Mouse (Mus musculus): Measurements from ENCODE around the gene Slc35e3.
"Not testable (repeated sequence)": the region's sequence is repeated elsewhere in the genome, so short reads cannot be mapped to it uniquely, and the experiment has no call there.

The Slc35e3 gene

GRCm38 (mm10) chr10:117731244-117732101 is 14.7 kb downstream of the Slc35e3 start:
- no peak for DNase-seq

DNA sequence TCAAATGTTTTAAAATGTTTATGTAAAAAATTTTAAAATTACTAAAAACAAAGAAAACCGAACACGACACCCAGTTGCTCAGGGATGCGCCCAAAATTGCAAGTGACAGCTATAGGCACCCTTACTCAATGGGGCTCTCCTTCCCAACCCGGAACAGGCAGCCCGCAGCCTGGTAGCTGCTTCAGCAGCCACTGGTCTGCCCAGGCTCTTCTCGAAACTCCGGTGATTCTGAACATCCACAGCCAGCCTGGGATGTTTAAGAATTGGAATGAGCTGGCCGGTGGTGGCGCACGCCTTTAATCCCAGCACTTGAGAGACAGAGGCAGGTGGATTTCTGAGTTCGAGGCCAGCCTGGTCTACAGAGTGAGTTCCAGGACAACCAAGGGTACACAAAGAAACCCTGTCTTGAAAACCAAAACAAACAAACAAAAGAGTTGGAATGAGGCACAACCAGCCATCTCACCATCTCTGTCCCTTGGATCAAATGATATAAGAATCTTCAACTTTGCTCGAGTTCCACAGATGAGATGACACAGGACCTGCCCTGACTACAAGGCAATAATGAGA is 15.4 kb downstream of the Slc35e3 start:
- DNase-seq = no peak

DNA sequence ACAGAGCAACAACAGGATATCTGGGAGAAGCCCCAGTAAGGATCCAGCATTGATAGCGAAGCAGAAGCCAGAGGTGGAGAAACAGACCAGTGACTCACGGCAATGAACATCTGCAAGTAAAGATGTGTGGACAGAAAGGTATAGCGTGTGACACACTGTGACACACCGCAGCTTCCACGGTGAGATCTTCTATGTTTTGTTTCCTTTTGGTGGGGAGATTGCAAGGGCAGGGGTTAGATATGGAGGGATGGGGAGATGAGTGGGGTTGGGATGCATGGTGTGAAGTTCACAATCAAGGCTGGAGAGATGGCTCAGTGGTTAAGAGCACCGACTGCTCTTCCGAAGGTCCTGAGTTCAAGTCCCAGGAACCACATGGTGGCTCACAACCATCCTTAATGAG is 16.0 kb downstream of the Slc35e3 start:
- DNase-seq = no peak

DNA sequence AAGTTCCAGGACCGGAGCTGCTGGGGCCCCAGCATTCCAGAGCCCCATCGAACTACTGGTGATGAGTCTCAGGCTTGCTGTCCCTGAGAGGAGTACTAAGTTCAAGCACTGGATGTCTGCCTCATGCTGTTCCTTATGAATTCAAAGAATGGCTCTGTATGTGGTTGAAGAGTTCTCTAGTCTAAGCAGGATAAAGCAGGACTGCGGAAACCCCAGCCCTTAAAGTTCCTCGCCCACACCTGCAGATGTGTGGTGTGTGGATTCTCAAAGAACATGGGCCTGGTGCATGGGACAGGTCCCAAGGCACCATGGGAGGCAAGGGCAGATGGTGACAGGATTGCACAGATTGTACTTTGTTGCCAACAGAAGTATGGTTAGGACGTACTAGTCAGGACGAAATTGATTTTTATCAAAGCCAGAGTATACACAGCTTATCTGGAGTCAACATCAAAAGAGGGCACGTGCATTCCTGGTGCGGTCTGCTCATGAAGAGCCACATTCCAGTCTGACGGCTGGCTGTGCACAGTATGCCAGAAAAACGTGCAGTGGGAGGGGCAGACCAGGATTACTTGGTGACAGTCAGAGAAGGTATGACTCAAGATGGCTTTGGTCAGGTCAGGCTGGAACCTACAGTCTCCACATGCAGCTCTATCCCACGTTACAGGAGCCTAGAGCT is 16.9 kb downstream of the Slc35e3 start:
- no peak for DNase-seq

DNA sequence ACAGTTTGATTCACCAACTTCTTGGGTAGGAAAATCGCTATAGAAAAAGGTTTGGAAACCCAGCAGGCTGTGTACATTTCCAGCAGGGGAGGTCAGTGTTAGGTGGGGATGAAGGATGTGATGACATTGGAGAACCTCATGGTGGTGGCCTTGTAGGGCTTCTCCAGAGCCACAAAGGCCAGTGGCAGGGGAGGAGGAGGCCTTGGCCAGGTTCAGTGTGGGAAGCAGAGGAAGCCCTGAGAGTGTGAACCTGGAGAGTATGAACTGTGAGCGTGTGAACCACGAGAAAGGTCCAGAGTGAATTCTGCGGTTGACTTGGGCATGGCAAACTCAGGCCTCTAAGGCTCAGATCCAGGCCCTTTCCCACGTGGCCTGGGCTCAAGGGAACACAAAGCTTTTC is 17.6 kb downstream of the Slc35e3 start:
- no peak for DNase-seq

GRCm38 (mm10) chr10:117727518-117728110 is 18.6 kb downstream of the Slc35e3 start:
- DNase-seq = no peak

DNA sequence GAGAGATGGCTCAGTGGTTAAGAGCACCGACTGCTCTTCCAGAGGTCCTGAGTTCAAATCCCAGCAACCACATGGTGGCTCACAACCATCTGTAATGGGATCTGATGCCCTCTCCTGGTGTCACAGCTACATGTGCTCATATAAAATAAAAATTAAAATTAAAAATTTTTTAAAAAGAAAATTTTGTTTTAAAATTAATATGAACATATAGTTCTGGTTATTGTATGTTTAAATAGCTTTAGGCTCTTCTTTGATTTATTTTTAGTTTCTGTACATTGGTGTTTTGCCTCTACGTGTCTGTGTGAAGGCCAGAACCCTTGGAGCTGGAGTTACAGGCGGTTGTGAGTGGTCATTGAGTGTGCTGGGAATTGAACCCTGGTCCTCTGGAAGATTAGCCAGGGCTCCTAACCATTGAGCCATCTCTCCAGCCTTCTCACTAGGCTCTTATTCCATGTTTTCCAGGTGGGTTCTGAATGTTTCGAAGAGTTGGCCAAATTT is 19.2 kb downstream of the Slc35e3 start:
- no peak for DNase-seq

GRCm38 (mm10) chr10:117726350-117726749 is 19.8 kb downstream of the Slc35e3 start:
- no peak for DNase-seq

- DNase-seq = no peak
These were observed 20.5 kb downstream of the Slc35e3 start for GRCm38 (mm10) chr10:117725671-117726070.

DNA sequence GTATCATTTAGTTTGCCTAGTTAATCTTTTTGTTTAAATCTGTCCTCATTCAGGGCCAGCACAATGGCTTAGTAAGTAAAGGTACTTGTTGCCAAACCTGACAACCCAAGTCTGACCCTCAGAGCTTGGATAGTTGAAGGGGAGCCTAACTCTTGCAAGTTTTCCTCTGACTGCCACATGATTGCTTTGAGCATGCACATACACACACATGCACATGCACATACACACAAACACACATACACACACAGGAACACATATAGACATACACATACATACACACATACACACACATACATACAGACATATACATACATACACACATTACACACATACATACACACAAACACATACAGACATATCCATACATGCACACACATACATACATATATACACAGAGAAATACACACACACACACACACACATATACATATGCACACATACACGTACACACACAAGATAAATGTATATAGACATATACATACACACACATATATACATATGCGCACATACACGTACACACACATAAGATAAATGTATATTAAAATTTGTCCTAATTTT is 21.3 kb downstream of the Slc35e3 start:
- no peak for DNase-seq

GRCm38 (mm10) chr10:117724136-117724718 is 21.9 kb downstream of the Slc35e3 start:
- no peak for DNase-seq

GRCm38 (mm10) chr10:117718161-117719119 is 27.7 kb downstream of the Slc35e3 start:
- no peak for DNase-seq

DNA sequence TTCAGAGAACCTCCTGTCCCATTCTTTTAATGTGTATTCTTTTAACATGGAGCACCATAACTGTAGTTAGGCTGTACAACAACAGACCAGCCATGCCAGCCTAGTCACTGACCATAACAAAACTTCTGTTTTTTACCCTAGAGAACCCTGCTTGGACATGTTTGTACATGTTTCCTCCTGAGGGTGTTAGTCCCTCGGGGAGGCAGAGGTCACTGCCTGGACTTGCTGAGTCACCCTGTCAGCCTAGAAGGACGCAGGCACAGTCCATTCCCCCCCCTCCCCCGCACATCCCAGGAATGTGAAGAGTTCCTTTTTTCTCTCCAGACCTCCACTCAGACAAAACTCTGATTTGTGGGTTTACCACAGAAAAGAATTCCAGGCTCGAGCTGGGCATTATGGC is 28.6 kb downstream of the Slc35e3 start:
- DNase-seq = no peak

- no peak for DNase-seq
These were observed 29.5 kb downstream of the Slc35e3 start for GRCm38 (mm10) chr10:117716686-117717085.

- DNase-seq = not testable (repeated sequence)
These were observed 30.5 kb downstream of the Slc35e3 start for GRCm38 (mm10) chr10:117715654-117716053.

DNA sequence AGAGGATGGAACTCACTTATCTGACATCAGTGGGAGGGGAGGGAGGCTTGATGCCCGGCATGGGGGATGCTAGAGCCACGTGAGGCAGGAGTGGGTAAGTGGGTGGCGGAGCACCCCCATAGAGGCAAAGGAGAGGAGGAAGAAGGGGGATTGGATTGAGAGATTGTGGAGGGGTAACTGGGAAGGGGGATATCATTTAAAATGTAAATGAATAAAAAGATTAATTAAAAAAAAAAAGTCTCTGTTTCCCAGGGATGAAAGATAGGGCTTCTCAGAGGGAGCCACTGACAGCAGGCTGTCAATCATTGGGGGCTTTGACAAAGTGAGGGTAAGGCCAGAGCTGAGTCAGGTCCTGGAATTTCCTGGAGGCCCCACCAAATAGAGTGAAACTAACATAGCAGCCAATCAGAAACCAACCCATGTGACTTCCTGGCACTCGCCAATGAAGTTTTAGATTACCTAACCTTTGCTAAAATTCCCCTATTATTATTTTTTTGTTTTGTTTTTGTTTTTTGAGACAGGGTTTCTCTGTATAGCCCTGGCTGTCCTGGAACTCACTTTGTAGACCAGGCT is 31.2 kb downstream of the Slc35e3 start:
- DNase-seq = no peak

DNA sequence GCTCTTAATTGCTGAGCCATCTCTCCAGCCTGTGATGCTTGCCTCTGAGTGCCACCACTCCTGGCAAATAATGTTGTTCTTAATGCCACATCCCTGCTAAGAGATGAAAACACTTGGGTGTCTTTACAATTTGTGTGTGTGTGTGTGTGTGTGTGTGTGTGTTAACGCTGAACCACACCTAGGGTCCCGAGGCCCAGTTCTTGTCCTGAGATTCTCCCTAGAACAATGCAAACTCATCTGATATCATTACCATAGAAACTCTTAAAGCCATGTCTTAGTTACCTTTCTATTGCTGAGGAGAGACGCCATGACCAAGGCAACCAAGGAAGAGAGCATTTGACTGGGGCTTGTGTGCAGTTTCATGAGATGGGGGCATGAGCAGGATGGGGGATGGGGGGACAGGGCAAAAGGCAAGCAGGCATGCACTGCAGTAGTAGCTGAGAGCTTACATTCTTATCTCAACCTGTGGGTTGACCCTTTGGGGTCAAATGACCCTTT is 32.1 kb downstream of the Slc35e3 start:
- DNase-seq = no peak

DNA sequence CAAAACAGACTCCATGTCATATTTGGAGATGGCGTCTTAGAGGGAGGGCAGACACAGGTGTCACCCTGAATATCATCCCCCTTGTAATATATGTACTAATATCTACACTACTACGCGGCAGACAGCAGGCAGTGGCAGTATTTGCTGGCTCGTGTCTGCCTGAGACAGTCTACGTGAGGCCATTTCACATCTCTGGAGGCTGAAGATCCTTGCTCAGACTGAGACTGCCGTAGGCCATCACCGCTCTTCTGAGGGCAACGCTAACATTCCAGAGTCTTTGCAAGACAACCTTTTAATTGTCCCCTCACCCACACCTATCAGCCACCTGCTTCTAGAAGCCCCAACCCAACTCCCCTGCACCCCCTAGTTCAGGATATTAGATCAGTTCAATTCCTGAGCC is 32.7 kb downstream of the Slc35e3 start:
- DNase-seq = no peak

DNA sequence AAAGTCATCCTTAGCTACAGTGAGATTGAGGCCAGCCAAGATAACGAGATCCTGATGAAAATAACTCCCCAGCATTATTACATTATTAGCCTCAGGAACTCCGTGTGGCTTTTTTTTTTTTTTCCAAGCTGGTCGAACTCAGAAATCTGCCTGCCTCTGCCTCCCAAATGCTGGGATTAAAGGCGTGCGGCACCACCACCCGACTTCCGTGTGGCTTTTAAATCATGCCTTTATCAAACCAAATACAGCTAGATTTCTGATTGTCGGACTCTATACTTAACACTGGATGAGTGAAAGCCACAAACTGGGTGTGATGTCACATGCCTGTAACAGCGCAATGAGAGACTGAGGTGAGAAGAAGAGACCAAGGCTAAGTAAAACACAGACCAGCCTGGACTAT is 33.3 kb downstream of the Slc35e3 start:
- no peak for DNase-seq

GRCm38 (mm10) chr10:117712191-117712754 is 33.9 kb downstream of the Slc35e3 start:
- DNase-seq = peak; percentile 16

DNA sequence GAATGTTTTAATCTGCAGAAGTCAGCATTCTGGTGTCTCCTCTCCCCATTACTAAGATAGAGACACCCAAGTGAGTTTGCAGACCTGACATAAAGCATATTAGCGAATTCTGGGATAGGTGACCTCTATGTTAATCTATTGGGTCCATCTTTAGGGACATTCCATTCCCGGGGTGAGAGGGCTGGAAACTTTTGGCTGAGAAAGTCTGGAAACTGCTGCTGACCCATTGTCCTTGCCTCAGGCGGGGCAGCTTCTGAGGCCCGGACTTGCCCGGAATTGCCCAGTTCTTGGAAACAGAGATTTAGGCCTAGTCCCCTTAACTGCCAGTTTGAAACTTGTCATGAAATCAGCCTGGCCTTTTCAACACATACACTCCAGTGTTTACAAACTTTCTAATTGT is 34.8 kb downstream of the Slc35e3 start:
- no peak for DNase-seq

All from cerebellum, adult 9-10 months (tissue).